In the genomic region with DNA sequence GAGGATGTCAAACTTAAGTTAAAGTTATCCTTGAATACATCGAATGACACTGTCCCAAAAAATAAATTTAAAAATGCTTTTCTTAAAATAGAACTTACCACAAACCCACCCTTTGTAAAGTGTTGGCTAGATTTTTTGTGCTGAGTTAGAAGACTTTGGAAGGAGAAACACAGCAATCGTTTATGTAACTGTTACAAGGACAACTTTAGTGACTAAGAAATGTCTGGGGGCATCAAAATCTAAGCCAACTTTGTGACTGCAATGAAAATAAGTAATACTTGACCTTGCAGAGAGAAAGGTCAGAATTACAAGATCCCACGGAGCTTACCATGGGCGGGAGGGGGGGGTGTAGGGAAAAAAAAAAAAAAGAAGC, we compare ENCODE assay signal across 8 mouse cellular contexts. TPM values are rescaled to one million over a fixed set of nuclear protein-coding genes. Genes with fewer than 3 reads are reported as not detected.
DNase-seq lines count a peak whose midpoint lies in the region; ATAC-seq and TF ChIP-seq lines count a peak whose summit lies in the region.

No protein-coding gene starts in this region.

- ATAC-seq in kidney, embryonic 16.5 days (ENCODE audit: low FRiP score, low TSS enrichment), result no peak
- no peak for ATAC-seq in hindbrain, embryonic 14.5 days (ENCODE audit: low FRiP score)
- ATAC-seq in midbrain, embryonic 15.5 days (replicated peaks), result no peak
- no peak for ATAC-seq in granulocyte monocyte progenitor cell, adult 5-6 weeks (replicated peaks; ENCODE audit: poor library complexity, severe bottlenecking)

- H3K4me1 ChIP-seq in kidney, embryonic 16.5 days (ENCODE audit: insufficient read depth, low read length), result peaks cover 8% of the 10 kb centered on the region
- H3K4me1 ChIP-seq in bone marrow macrophage, adult 2 months (ENCODE audit: control insufficient read depth, insufficient read depth, low read length), result peaks cover 5% of the 10 kb centered on the region; the same call in 1 of the 2 replicates
- H3K4me1 ChIP-seq in hindbrain, embryonic 14.5 days (replicated peaks; ENCODE audit: control insufficient read depth, insufficient read depth, low read length), result peaks cover 16% of the 10 kb centered on the region
- H3K4me1 ChIP-seq in midbrain, embryonic 15.5 days, result peaks cover 23% of the 10 kb centered on the region

- H3K9ac ChIP-seq in kidney, embryonic 16.5 days (replicated peaks; ENCODE audit: low read length), result peak overlapping the region; percentile 94
- H3K9ac ChIP-seq in hindbrain, embryonic 14.5 days, result peak overlapping the region; percentile 90
- H3K9ac ChIP-seq in midbrain, embryonic 15.5 days, result peak overlapping the region; percentile 76

- no peak for TF ChIP-seq POLR2A in bone marrow macrophage, adult 2 months (IDR thresholded peaks at IDR 0.05; ENCODE audit: borderline replicate concordance, low read depth, low read length)

- no peaks in the 10 kb centered on the region for H3K27me3 ChIP-seq in kidney, embryonic 16.5 days (ENCODE audit: insufficient read depth, low read length)
- H3K27me3 ChIP-seq in hindbrain, embryonic 14.5 days (ENCODE audit: control insufficient read depth, insufficient read depth, low read length), result no peaks in the 10 kb centered on the region
- no peaks in the 10 kb centered on the region for H3K27me3 ChIP-seq in midbrain, embryonic 15.5 days (replicated peaks)

- no peaks in the 10 kb centered on the region for H3K36me3 ChIP-seq in kidney, embryonic 16.5 days (ENCODE audit: insufficient read depth, low read length)
- H3K36me3 ChIP-seq in hindbrain, embryonic 14.5 days (replicated peaks; ENCODE audit: control insufficient read depth, insufficient read depth), result no peaks in the 10 kb centered on the region
- no peaks in the 10 kb centered on the region for H3K36me3 ChIP-seq in midbrain, embryonic 15.5 days (replicated peaks)

- H3K27ac ChIP-seq in kidney, embryonic 16.5 days (ENCODE audit: low read length), result peak overlapping the region; percentile 92
- H3K27ac ChIP-seq in bone marrow macrophage, adult 2 months (ENCODE audit: insufficient read depth, low read depth, low read length), result no peak overlapping the region
- H3K27ac ChIP-seq in hindbrain, embryonic 14.5 days, result no peak overlapping the region
- H3K27ac ChIP-seq in midbrain, embryonic 15.5 days, result peak overlapping the region; percentile 78; the same call in 1 of the 2 replicates

- TF ChIP-seq CTCF in bone marrow macrophage, adult 2 months (IDR thresholded peaks at IDR 0.05; ENCODE audit: low read depth, low read length), result no peak

- 26% methylated on average over 4 of the region's 4 CpGs for WGBS in kidney, embryonic 16.5 days
- WGBS in hindbrain, embryonic 14.5 days, result 33% methylated on average over 4 of the region's 4 CpGs
- 31% methylated on average over 4 of the region's 4 CpGs for WGBS in midbrain, embryonic 15.5 days

- H3K4me2 ChIP-seq in kidney, embryonic 16.5 days (replicated peaks; ENCODE audit: low read depth, low read length), result peak overlapping the region; percentile 74
- H3K4me2 ChIP-seq in hindbrain, embryonic 14.5 days (replicated peaks), result peak overlapping the region; percentile 72
- peak overlapping the region; percentile 78 for H3K4me2 ChIP-seq in midbrain, embryonic 15.5 days

- no peaks in the 10 kb centered on the region for H3K9me3 ChIP-seq in kidney, embryonic 16.5 days (ENCODE audit: low read length)
- no peaks in the 10 kb centered on the region for H3K9me3 ChIP-seq in hindbrain, embryonic 14.5 days (ENCODE audit: control insufficient read depth, low read length)
- no peaks in the 10 kb centered on the region for H3K9me3 ChIP-seq in midbrain, embryonic 15.5 days

- DNase-seq in kidney, postnatal 14 days, result no peak
- no peak for DNase-seq in hindbrain, embryonic 14.5 days (ENCODE audit: low spot score)
- DNase-seq in urinary bladder, postnatal 4 days (ENCODE audit: low spot score in 2 of 2), result no peak
- no peak for DNase-seq in cerebellum, adult 11-12 months

- peak overlapping the region; percentile 86 for H3K4me3 ChIP-seq in kidney, embryonic 16.5 days (ENCODE audit: low read length)
- peak overlapping the region; percentile 80 for H3K4me3 ChIP-seq in bone marrow macrophage, adult 2 months (ENCODE audit: insufficient read depth, low read length)
- H3K4me3 ChIP-seq in hindbrain, embryonic 14.5 days (replicated peaks; ENCODE audit: low read length), result peak overlapping the region; percentile 76
- peak overlapping the region; percentile 65 for H3K4me3 ChIP-seq in midbrain, embryonic 15.5 days

RNA-seq across cellular contexts. Expression of a gene that starts 0.8 kb away (rescaled TPM):
- 105 and 106 TPM in 2 replicates for polyA plus RNA-seq in kidney, embryonic 16.5 days (2015; fragmentation: Nextera tagmentation; extraction: Ambion mirVana)
- 36.6 and 42.8 TPM in 2 replicates for polyA plus RNA-seq in bone marrow macrophage, adult 2 months (2012; ENCODE audit: insufficient read depth, insufficient read length, missing spikeins)
- polyA plus RNA-seq in hindbrain, embryonic 14.5 days (2014; fragmentation: Nextera tagmentation; extraction: Ambion mirVana), result 69.8 and 88.2 TPM in 2 replicates
- 65.8 and 71.8 TPM in 2 replicates for polyA plus RNA-seq in midbrain, embryonic 15.5 days (2015; fragmentation: Nextera tagmentation; extraction: Ambion mirVana)
- total RNA-seq in granulocyte monocyte progenitor cell, adult 5-6 weeks (2014; fragmentation: Nextera tagmentation), result 41.2 and 51.0 TPM in 2 replicates
- 20.5 and 27.8 TPM in 2 replicates for total RNA-seq in granulocyte monocyte progenitor cell, adult 5-6 weeks (2017)

RNA-seq across cellular contexts. Expression of a gene that starts 54.2 kb away (rescaled TPM):
- polyA plus RNA-seq in kidney, embryonic 16.5 days (2015; fragmentation: Nextera tagmentation; extraction: Ambion mirVana), result 65.4 and 66.0 TPM in 2 replicates
- 3.4 and 3.9 TPM in 2 replicates for polyA plus RNA-seq in bone marrow macrophage, adult 2 months (2012; ENCODE audit: insufficient read depth, insufficient read length, missing spikeins)
- polyA plus RNA-seq in hindbrain, embryonic 14.5 days (2014; fragmentation: Nextera tagmentation; extraction: Ambion mirVana), result 30.8 and 34.8 TPM in 2 replicates
- 32.8 and 36.3 TPM in 2 replicates for polyA plus RNA-seq in midbrain, embryonic 15.5 days (2015; fragmentation: Nextera tagmentation; extraction: Ambion mirVana)
- 31.7 and 36.0 TPM in 2 replicates for total RNA-seq in granulocyte monocyte progenitor cell, adult 5-6 weeks (2014; fragmentation: Nextera tagmentation)
- 67.6 and 82.0 TPM in 2 replicates for total RNA-seq in granulocyte monocyte progenitor cell, adult 5-6 weeks (2017)

RNA-seq across cellular contexts. Expression of a gene that starts 56.8 kb away (rescaled TPM):
- polyA plus RNA-seq in kidney, embryonic 16.5 days (2015; fragmentation: Nextera tagmentation; extraction: Ambion mirVana), result 35.7 and 43.6 TPM in 2 replicates
- polyA plus RNA-seq in bone marrow macrophage, adult 2 months (2012; ENCODE audit: insufficient read depth, insufficient read length, missing spikeins), result 30.6 and 31.0 TPM in 2 replicates
- 56.6 and 58.3 TPM in 2 replicates for polyA plus RNA-seq in hindbrain, embryonic 14.5 days (2014; fragmentation: Nextera tagmentation; extraction: Ambion mirVana)
- polyA plus RNA-seq in midbrain, embryonic 15.5 days (2015; fragmentation: Nextera tagmentation; extraction: Ambion mirVana), result 49.4 and 50.8 TPM in 2 replicates
- 41.0 and 49.6 TPM in 2 replicates for total RNA-seq in granulocyte monocyte progenitor cell, adult 5-6 weeks (2014; fragmentation: Nextera tagmentation)
- 31.4 and 37.7 TPM in 2 replicates for total RNA-seq in granulocyte monocyte progenitor cell, adult 5-6 weeks (2017)

Comparison
In these comparisons a context has a peak if more than half of its experiments do, and no peak if none do; other contexts are left out.
1. H3K27ac ChIP-seq: peak in kidney, embryonic 16.5 days (single experiment) and midbrain, embryonic 15.5 days (single experiment); none in bone marrow macrophage, adult 2 months (single experiment) and hindbrain, embryonic 14.5 days (single experiment).
2. Peak in every context shown above with its lines, with median percentiles within 50 percentile points of each other: H3K4me2 ChIP-seq, H3K4me3 ChIP-seq and H3K9ac ChIP-seq.